Mouse (Mus musculus) heart, adult 2 months (tissue): Measurements from ENCODE around the gene Crebrf.

Experiments
- CTCF ChIP-seq: fragments of 200-600 bp; IDR thresholded peaks from 2 replicates; pipeline ENCODE4 v1.8.1; 2022; ENCODE audit warnings: antibody characterized with exemption, mild to moderate bottlenecking, moderate library complexity
- EP300 ChIP-seq: fragments of 200-500 bp; IDR thresholded peaks from 2 replicates; pipeline ENCODE4 v1.6.1; 2011; ENCODE audit warnings: low read depth, low read length, control low read depth; ENCODE audit not compliant: insufficient read depth
- POLR2A ChIP-seq: fragments of 200-500 bp; IDR thresholded peaks from 2 replicates; pipeline ENCODE4 v1.6.1; 2011; ENCODE audit warnings: mild to moderate bottlenecking, low read depth, low read length, control low read depth; ENCODE audit not compliant: insufficient read depth

DNA sequence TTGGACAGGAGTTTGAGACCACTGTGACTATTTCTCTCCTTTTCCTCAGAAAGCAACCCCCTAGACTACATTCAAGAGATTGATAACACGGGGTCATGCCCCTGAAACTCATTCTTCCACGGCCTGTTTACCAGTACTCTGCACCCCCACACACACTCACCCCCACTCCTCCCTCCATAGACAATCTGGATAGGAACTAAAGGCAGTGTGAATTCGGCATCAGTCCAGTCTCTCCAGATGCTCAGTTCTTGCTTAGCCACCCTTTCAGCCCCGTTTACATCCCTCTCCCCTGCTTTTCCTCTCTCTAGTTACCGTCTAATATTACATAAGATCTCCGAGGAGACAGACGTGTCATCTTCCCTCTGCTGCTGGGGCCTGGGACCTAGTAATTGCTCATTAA is 21.3 kb upstream of the Crebrf start:
- TF ChIP-seq CTCF (no peak), POLR2A (no peak), EP300 (no peak)
